Mouse (Mus musculus) embryo, embryonic 11 days (tissue): ENCODE results near the gene Atp5g2.

Experiments used
- DNase-seq: peaks from one replicate; pipeline ENCODE4 v3.0.0-alpha.2; 2015

Gene Atp5g2

DNA sequence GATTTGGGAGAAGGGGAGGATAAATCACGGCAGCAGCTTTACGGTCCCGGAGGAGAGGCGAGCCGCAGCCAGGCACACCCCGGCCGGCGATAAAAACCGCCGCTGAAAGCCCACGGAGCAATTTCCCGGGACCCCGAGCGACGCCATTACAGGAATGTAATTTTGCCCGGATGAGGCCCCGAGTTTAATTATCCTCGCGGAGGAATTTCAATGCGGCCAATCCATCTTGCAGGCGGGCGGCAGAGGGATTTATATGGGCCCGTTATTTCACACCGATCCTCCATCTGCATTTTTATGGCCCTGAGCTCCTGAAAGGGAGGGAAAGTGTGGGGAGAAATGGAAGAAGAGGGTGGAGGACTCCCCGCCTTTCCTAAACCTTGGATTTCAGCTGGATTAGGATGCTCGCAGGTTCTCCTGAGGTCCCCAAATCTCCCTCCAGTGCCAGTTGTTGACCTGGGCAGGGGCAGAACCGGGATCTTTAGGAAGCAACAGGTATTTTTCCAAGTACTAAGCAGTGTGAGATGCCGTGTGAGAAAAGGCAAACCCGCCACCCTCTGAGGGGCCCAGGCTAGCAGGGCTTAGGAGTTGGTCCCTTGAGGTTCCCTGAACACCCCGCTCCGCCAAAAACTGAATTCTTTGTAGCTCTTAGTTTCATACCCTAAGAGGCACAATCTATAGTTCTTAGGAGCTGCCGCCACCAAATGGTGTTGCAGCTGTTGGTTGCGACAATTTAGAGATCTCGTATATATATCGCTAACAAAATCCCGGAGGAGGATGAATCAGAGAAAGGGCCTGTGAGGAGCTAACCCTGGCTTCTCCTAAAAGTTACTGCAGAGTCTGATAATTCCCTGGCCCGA is at the start of gene Atp5g2:
Atp5g2 (minus strand) TSS at position 138 of the 857 bp plus-strand sequence.
- DNase-seq: peak; percentile 80

- DNase-seq: no peak
Measured at GRCm38 (mm10) chr15:102721016-102721898, 49.1 kb upstream of the Atp5g2 start.

DNA sequence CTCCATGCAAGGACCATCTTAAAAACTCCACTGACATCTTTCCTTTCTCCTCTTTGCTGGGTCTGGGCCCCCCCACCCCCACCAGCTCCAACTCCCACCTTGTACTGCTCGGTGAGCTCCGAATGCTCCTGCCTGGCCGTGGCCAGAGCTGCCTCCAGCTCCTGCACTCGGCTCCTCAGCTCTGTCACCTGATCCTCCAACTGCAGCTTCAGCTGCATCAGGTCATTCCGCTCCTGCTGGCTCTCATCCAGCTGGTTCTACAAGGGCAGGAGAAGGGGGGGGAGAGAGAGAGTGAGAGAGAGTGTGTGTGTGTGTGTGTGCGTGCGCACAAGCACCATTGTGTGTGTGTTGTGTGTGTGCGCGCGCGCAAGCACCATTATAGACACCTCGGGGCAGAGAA is 44.0 kb upstream of the Atp5g2 start:
- DNase-seq: no peak

- no peak for DNase-seq
Measured at GRCm38 (mm10) chr15:102707736-102708269, 35.7 kb upstream of the Atp5g2 start.

DNA sequence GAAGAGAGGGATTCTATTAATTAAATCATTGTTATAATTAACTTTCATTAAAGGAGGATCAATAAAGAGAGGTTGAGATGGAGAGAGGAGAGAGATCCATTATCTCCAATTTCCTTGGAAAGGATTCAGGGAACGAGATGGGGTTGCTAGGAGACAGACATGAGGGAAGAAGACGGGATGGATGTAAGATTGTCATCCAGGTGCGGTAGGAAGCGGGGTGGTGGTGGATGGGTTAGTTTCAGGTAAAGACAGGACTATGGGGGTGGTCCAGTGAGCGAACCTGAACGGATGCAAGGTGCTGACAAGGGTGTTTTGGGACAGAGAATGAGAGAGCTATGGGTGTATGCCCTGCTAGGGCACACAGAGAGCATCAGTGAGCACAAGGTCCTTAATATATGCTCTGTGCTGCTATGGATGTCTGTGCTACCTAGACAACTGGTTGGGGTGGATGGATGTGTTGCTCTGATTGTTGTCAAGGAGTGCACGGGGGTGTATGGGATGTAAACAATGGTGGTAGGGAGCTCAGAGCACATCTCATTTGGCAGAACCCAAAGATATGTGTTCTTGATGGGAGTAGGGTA is 33.9 kb upstream of the Atp5g2 start:
- no peak for DNase-seq

DNA sequence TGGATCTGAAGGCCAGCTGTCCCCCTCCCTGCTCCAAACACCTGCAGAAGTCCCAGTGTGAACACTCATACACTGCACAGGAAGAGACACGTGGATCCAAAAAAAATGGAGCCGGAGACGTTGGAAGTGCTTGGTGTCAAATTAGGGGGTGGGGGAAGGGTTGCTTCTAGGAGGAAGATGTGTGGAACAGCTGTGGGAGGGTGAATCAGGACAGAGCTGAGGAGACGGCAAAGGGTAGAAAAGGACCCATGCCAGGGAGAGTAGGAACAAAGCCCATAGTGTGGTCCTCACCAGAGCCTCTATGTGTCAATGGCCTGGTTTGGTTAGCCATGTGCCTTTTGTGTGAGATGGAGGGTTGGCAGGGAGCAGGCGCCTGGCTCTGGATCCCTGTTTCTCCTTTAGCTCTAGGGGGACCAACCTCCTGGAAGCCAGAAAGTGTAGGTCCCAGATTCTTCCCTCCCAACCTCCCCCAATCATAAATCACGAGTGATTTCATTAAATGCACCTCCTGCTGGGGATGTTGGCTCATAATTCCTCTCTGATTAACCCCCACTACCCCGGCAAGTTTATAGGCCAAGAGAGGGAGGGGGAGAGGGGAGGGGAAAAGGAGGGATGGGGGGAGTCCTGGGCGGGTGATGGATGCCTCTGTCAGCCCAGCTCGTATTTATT is 33.2 kb upstream of the Atp5g2 start:
- no peak for DNase-seq

DNA sequence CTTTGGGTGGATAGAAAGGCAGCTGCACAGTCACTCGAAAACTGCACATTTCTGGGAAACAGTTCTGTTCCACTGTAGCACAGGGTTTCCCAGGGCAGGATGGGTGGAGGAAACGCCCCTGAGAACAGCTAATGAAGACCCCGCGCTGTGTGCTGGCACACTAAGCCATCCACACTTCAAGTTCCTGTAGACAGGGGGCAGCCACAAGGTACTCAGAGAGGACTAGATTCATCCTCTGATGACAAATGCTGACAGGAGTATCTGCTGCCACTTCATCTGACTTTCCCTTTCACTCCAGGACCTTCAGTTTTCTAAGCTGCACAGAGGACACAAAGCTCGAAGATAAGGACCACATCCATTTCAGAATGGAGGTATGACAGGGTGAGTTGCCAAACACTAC is 32.7 kb upstream of the Atp5g2 start:
- DNase-seq: no peak

DNA sequence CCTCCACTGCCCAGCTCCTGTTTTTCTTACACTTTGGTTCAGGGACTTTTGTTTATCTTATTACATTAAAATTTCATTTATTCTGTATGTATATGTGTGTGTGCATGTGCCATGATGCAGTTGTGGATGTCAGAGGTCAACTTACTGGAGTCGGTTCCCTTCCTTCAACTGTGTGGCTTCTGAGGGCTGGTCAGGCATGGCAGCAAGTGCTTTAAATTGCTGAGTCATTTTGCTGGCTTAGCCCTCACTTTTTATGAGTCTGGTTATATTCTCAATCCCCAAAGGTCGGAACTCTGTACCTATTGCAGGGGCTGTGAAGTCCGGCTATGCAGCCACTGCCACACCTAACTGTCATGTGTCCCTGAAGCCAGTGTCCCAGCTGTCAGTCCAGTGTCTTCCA is 30.8 kb upstream of the Atp5g2 start:
- no peak for DNase-seq

DNA sequence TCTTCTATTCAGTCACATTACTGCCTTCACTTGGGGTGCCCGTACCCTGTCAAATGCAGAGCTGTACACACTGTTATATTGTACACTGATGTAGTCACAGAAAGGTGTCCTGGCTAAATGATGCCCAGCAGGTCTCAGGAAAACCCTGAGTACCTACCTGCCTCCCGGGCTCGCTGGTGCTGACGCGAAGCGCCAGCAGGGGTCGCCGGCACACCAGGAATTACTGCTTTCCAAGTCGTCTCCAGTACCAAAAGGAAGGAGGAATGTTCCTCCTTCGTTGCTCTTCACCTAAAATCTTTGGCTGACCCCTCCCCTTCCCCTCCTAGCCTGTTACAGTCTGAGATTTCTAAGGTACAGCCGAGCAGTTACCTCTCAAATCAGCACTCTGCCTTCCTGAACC is 26.0 kb upstream of the Atp5g2 start:
- DNase-seq: peak; percentile 78

GRCm38 (mm10) chr15:102696899-102697298 is 24.7 kb upstream of the Atp5g2 start:
- DNase-seq: no peak

- peak; percentile 77 for DNase-seq
Measured at GRCm38 (mm10) chr15:102693600-102693999, 21.4 kb upstream of the Atp5g2 start.

DNA sequence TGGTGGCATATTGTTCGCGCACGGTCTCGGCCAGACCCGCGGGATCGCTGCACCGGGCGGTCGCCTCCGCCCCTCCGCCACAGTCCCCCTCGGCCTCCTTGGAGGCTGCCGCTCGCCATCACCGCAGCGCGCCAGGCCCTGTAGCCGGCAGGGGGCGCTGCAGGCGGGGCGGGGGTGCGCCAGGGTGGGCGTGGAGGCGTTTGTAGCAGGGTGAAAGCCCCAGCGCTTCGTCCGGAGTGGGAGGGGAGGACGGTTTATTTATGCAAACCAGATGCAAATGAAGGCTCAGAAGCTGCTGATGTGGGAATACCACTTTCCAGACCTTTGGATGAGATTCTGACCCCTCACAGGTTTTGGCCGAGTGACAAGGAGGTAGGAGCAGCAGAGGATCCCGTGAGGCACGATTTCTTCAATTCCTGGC is 20.8 kb upstream of the Atp5g2 start:
- peak; percentile 88 for DNase-seq

DNA sequence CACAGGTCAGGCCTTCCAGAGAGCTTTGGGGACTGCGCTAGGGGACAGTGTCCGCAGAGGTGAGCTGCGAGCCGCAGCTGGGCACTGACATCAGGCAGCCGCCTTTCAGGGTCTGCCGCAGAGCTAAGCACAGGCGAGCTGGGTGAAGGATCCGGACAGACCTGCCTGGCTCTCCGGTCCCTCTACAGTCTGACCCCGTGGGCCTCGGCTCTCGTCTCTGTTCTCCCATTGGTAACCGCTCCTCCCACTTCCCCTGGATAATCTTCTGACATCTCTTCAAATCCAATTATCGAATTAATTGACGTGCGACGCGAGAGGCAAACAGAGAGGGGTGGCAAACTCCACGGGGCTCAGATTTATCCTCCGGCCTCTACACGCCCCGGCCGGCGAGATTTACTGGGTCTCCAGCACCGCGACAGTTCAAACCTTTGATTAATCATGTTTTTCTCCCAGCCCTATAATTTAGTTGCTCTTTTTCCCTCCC is 20.2 kb upstream of the Atp5g2 start:
- peak; percentile 75 for DNase-seq

- peak; percentile 31 for DNase-seq
Measured at GRCm38 (mm10) chr15:102685791-102686190, 13.6 kb upstream of the Atp5g2 start.

- peak; percentile 49 for DNase-seq
Measured at GRCm38 (mm10) chr15:102683670-102684069, 11.5 kb upstream of the Atp5g2 start.

GRCm38 (mm10) chr15:102676345-102676744 is 4.2 kb upstream of the Atp5g2 start:
- no peak for DNase-seq

- peak; percentile 87 for DNase-seq
Measured at GRCm38 (mm10) chr15:102673548-102673947, 1.4 kb upstream of the Atp5g2 start.

DNA sequence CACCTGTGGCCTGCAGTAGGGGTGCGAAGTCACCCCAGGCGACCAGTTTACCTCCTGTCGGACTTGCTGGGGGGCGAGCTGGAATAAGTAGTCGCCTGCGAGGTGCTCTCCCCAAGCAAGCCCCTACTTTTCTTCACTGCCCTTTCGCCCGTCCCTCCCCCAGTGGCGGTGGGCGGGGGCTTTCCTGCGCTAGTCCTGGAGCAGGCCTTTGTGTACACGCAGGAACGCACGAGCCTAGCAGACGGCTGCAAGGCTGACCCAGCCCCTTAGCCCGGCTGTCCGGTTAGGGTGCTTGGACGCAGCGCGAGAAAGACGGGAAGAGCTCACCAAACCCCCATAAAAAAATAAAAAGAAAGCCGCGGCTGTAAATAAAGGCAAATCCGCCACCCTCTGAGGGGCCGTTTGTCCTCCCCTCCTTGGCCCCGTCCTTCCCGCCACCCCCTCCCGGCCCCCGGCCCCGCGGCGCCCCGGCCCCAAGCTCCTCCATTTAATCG is 384 bp downstream of the Atp5g2 start:
- peak; percentile 92 for DNase-seq

DNA sequence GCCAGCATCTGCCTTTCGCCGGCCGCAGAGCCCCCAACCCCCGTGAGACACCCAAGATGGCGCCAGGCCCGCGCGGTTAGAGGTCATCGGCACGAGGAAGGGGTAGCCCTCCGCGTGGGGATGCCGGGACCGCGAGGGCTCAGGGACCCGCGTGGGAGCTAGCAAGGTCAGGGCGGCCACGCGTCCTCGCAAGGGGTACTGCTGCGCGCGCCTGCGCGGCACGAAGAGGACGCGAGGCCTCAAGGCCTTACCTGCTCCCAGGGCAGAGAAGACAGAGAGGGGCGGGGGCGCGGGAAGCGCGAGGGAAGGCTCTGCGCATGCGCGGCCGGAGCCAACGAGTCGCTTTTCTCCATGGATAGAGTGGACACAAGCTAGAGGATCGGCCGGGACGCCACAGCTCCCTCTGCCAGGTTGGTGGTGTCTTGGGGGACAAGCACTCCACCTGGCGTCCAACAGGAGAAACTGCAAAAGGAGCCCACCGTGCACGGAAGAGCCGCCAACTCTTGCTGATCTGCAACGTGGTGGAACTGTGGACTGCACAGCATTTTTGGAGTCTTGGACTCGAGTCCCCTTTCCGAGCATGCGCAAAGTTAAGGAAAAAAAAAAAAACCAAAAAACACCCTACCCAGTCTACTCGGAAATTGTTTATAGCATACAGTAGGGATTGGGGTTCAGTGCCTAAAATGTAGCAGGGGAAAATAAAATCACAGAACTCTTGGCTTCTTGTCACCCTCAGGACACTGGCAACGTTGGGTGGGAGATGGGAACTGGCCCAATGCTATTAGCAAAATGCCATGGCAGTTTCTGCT is 1.2 kb downstream of the Atp5g2 start:
- peak; percentile 97 for DNase-seq

DNA sequence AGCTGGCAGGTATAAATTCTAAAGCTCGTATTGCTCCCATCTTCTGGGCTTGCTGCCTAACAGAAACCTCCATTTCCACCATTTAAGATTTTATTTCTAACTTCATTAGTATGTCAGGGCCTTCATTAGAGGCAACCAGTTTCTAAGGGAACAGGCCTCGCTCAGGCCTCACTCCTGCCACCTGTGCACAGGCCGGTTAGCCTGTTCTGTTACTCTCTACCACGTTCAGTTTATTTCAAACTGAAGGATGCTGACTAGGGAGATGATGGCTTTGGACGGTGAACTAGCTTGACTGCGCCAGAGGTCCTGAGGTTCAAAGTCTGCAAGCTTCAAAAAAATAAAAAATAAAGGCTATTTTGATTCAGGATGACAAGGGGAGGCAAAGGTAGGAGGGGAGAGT is 1.9 kb downstream of the Atp5g2 start:
- no peak for DNase-seq

DNA sequence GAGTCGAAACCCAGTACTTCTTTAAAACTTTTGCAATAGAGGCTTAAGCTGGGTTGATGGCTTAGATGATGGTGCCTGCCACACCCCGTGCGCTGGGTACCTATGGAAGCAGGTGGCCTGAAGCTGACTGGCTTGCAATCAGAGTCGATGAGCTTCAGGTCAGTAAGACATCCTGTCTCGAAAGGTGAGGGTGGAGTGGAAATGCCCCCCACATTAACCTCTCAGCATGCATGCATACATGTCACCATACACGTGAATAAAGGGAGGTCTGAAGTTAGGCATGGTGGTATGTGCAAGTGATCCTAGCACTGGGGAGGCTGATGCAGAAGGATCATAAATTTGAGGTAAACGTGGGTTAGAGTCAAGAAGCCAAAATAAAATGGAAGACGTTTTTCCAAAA is 2.6 kb downstream of the Atp5g2 start:
- DNase-seq: no peak
